In the genomic region with DNA sequence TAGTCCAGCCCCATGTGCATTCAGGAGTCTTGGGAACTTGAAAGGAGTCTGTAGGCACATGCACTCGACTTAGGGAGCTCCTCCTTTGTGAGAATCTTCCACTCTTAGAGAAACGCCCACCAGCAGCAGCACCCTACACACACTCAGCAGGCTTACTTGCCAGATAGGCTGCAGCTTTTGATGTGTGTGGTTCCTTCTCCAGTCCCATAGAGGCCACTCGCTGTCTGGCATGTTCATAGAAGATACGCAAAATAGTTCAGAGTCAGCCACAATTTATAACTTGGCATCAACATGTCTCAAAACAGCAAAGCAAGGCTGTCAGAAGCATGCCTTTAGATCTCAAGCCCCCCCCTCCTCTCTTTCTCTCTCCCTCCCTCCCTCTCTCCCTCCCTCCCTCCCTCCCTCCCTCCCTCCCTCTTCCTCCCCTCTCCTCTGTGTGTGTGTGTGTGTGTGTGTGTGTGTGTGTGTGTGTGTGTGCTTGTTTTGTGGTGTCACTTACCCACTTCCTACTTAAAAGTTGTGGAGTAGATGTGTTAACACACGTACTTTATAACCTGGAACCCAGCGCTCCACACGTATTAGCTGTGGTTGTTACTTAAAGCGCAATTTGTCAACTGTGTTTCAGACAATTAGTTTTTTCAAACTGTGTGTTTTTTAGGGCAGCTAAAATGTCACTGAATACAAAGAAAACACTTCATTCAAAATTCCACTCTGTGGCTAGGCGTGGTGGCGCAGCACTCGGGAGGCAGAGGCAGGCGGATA, we compare ENCODE assay signal across 18 mouse cellular contexts. TPM values are rescaled to one million over a fixed set of nuclear protein-coding genes. Genes with fewer than 3 reads are reported as not detected.
DNase-seq lines count a peak whose midpoint lies in the region; ATAC-seq and TF ChIP-seq lines count a peak whose summit lies in the region.
"Had no signal": no experiment of that assay in that cellular context is flagged by ENCODE, and none has a peak within 500 bp of the region (broad histone marks: within the 10 kb centered on the region; RNA-seq: fewer than 3 reads in every experiment).

No protein-coding gene starts in this region.

- H3K4me2 ChIP-seq in CH12.LX (ENCODE audit: insufficient read depth, low read depth, poor library complexity, severe bottlenecking), result 0 out of 2 replicates have a peak overlapping the region, but pooled peaks have one; percentile 89
- H3K4me2 ChIP-seq in liver, embryonic 16.5 days (ENCODE audit: low read depth, low read length), result peak overlapping the region; percentile 71; the same call in 1 of the 2 replicates

- no peak overlapping the region for H3K9ac ChIP-seq in CH12.LX (ENCODE audit: insufficient read depth, low read depth)
- no peak overlapping the region for H3K9ac ChIP-seq in liver, embryonic 16.5 days (ENCODE audit: low read depth, low read length)

- no peak for ATAC-seq in liver, embryonic 16.5 days (ENCODE audit: low read depth)

- H3K27ac ChIP-seq in CH12.LX (ENCODE audit: insufficient read depth, low read depth), result no peak overlapping the region
- H3K27ac ChIP-seq in liver, embryonic 16.5 days (ENCODE audit: low read length), result no peak overlapping the region
- H3K27ac ChIP-seq: embryonic facial prominence, embryonic 13.5 days; hindbrain, embryonic 12.5 days; intestine, embryonic 15.5 days; layer of hippocampus, adult 2 months had no signal

- H3K4me3 ChIP-seq in CH12.LX (replicated peaks in 1 of 3; ENCODE audit: low read depth in 2 of 3, low read length in 2 of 3, poor library complexity in 1 of 3), result no peak overlapping the region
- H3K4me3 ChIP-seq in liver, embryonic 16.5 days (ENCODE audit: low read depth, low read length), result no peak overlapping the region

- no peak for TF ChIP-seq RAD21 in CH12.LX (IDR thresholded peaks at IDR 0.05; ENCODE audit: low read depth, low read length)

- H3K27me3 ChIP-seq in CH12.LX (replicated peaks), result peaks cover 4% of the 10 kb centered on the region
- no peaks in the 10 kb centered on the region for H3K27me3 ChIP-seq in liver, embryonic 16.5 days (ENCODE audit: control insufficient read depth, insufficient read depth, low read depth, low read length)
- H3K27me3 ChIP-seq: intestine, embryonic 15.5 days had no signal

- no peaks in the 10 kb centered on the region for H3K36me3 ChIP-seq in CH12.LX (replicated peaks in 1 of 2; ENCODE audit: control insufficient read depth in 1 of 2, insufficient read depth in 1 of 2, low read length in 1 of 2)
- no peaks in the 10 kb centered on the region for H3K36me3 ChIP-seq in liver, embryonic 16.5 days (ENCODE audit: control insufficient read depth, insufficient read depth)
- H3K36me3 ChIP-seq: embryonic facial prominence, embryonic 13.5 days; hindbrain, embryonic 12.5 days; intestine, embryonic 15.5 days; kidney, embryonic 15.5 days had no signal

- no peak for TF ChIP-seq POLR2A in CH12.LX (IDR thresholded peaks at IDR 0.05; ENCODE audit: low read depth, low read length)

- dilution Hi-C loops in CH12.LX (cut with MboI; ENCODE audit: extremely low pct_ligation_motif_present, extremely low pct_unique_long_range_greater_than_20kb, low sequenced_read_pairs), result no loop called here

- H3K9me3 ChIP-seq in CH12.LX (replicated peaks; ENCODE audit: low read length), result no peaks in the 10 kb centered on the region
- no peaks in the 10 kb centered on the region for H3K9me3 ChIP-seq in liver, embryonic 16.5 days (replicated peaks; ENCODE audit: control insufficient read depth, low read length)
- H3K9me3 ChIP-seq: embryonic facial prominence, embryonic 13.5 days; hindbrain, embryonic 12.5 days; intestine, embryonic 15.5 days; kidney, embryonic 15.5 days had no signal

- peak; percentile 14 for DNase-seq in thymus, postnatal 14 days
- no peak for DNase-seq in thymus, postnatal 10 days (ENCODE audit: low spot score in 2 of 2)
- DNase-seq in CH12.LX (ENCODE audit: extremely low read depth) (no peak), adipocyte (ENCODE audit: low spot score) (no peak)
- no peak for DNase-seq in gastrocnemius, postnatal 14 days
- DNase-seq in cerebellum, adult 11 months, result no peak
- DNase-seq: cerebellum, postnatal 36 days; right cerebral cortex, postnatal 14 days had no signal

- in situ Hi-C loops in CH12.LX (cut with MboI; ENCODE audit: low pct_ligation_motif_present, low pct_unique_long_range_greater_than_20kb, low sequenced_read_pairs), result no loop called here

- TF ChIP-seq EP300 in CH12.LX (IDR thresholded peaks at IDR 0.05; ENCODE audit: low read length), result no peak

- peaks cover 2 to 5% of the 10 kb centered on the region in 2 experiments; a peak in 1 of 4 replicates for H3K4me1 ChIP-seq in CH12.LX (ENCODE audit: control insufficient read depth in 1 of 2, insufficient read depth in 2 of 2)
- peaks cover 4% of the 10 kb centered on the region; the same call in 1 of the 2 replicates for H3K4me1 ChIP-seq in liver, embryonic 16.5 days (ENCODE audit: control insufficient read depth, low read depth, low read length)
- H3K4me1 ChIP-seq: intestine, embryonic 15.5 days had no signal

- TF ChIP-seq CTCF in CH12.LX (conservative IDR thresholded peaks at IDR 0.05 in 1 of 2, IDR thresholded peaks at IDR 0.05 in 1 of 2; ENCODE audit: low read depth in 2 of 2, low read length in 2 of 2), result no peak

- intact Hi-C loops in gastrocnemius, postnatal 14 days (cut with DNase I; ENCODE audit: low total_unique reads), result no loop called here

- H3K79me2 ChIP-seq in CH12.LX (replicated peaks; ENCODE audit: control insufficient read depth, extremely low read depth, insufficient read depth, poor library complexity, severe bottlenecking), result no peaks in the 10 kb centered on the region

- 50% methylated on average over 12 of the region's 12 CpGs for WGBS in liver, embryonic 16.5 days (ENCODE audit: insufficient replicate concordance)

TF ChIP-seq in CH12.LX, 34 proteins besides CTCF, POLR2A, EP300 and RAD21:
- TF ChIP-seq ZKSCAN1 (IDR thresholded peaks at IDR 0.05; ENCODE audit: borderline replicate concordance, low read depth, low read length) (no peak), USF1 (IDR thresholded peaks at IDR 0.05; ENCODE audit: low read depth, low read length) (no peak), SIN3A (IDR thresholded peaks at IDR 0.05; ENCODE audit: low read length) (no peak), PAX5 (IDR thresholded peaks at IDR 0.05; ENCODE audit: low read length) (no peak), ELF1 (IDR thresholded peaks at IDR 0.05; ENCODE audit: low read depth, low read length) (no peak), RCOR1 (conservative IDR thresholded peaks at IDR 0.05; ENCODE audit: low read depth, low read length) (no peak), IRF4 (IDR thresholded peaks at IDR 0.05; ENCODE audit: low read depth, low read length) (no peak), SMC3 (IDR thresholded peaks at IDR 0.05; ENCODE audit: low read depth, low read length) (no peak), TCF12 (IDR thresholded peaks at IDR 0.05; ENCODE audit: low read depth, low read length) (no peak), UBTF (IDR thresholded peaks at IDR 0.05; ENCODE audit: low read depth, low read length) (no peak), ETS1 (conservative IDR thresholded peaks at IDR 0.05; ENCODE audit: low read depth, low read length) (no peak), E2F4 (IDR thresholded peaks at IDR 0.05; ENCODE audit: insufficient replicate concordance, low read depth, low read length) (no peak), BHLHE40 (IDR thresholded peaks at IDR 0.05; ENCODE audit: low read depth, low read length) (no peak), GABPA (IDR thresholded peaks at IDR 0.05; ENCODE audit: insufficient replicate concordance, low read depth, low read length) (no peak), ZC3H11A (IDR thresholded peaks at IDR 0.05; ENCODE audit: low read depth, low read length) (no peak)

RNA-seq across cellular contexts. Expression of a gene that starts 1.0 kb away (rescaled TPM):
- total RNA-seq in CH12.LX (2012; rRNA removed) (55.0 and 60.4 TPM in 2 replicates), CH12.LX (2014; rRNA removed) (53.0 and 54.8 TPM in 2 replicates)
- polyA plus RNA-seq in CH12.LX (2012; ENCODE audit: insufficient read length, low read depth), result 62.6 and 66.8 TPM in 2 replicates
- polyA plus RNA-seq in liver, embryonic 16.5 days (2015; fragmentation: Nextera tagmentation; extraction: Ambion mirVana), result 6.8 and 7.3 TPM in 2 replicates
- under 1 TPM; 0.35 to 0.60 TPM for total RNA-seq in gastrocnemius, postnatal 14 days (2021)

RNA-seq across cellular contexts. Expression of a gene that starts 29.7 kb away (rescaled TPM):
- 0.21 and 0.98 TPM in 2 replicates for total RNA-seq in CH12.LX (2012; rRNA removed)
- 0.54 and 0.71 TPM in 2 replicates for total RNA-seq in CH12.LX (2014; rRNA removed)
- 0.37 and 0.44 TPM in 2 replicates for polyA plus RNA-seq in CH12.LX (2012; ENCODE audit: insufficient read length, low read depth)
- polyA plus RNA-seq in liver, embryonic 16.5 days (2015; fragmentation: Nextera tagmentation; extraction: Ambion mirVana), result 13.4 and 14.2 TPM in 2 replicates
- total RNA-seq in gastrocnemius, postnatal 14 days (2021), result not detected
- total RNA-seq: layer of hippocampus, adult 2 months; left cerebral cortex, adult 18-20 months; left cerebral cortex, postnatal 4 days had no signal
- polyA plus RNA-seq: forebrain, embryonic 16.5 days; hindbrain, embryonic 12.5 days; neural tube, embryonic 14.5 days had no signal

Comparison
In these comparisons a context has a peak if more than half of its experiments do, and no peak if none do; other contexts are left out.
1. RNA of a gene that starts 1.0 kb away (total RNA-seq): 53.0 to 60.4 TPM in CH12.LX; 0.35 to 0.60 TPM in gastrocnemius, postnatal 14 days; every median in the first group is over 10 times any median in the second.